Mouse (Mus musculus): ENCODE data around the gene Hoxc12.

Hoxc12 gene

GRCm38 (mm10) chr15:102980912-102981311, 44.4 kb downstream of the Hoxc12 start:
- no peak for DNase-seq (ENCODE audit: low spot score in 2 of 2)

GRCm38 (mm10) chr15:102981379-102982288, 45.1 kb downstream of the Hoxc12 start:
- DNase-seq (ENCODE audit: low spot score in 2 of 2): no peak

- DNase-seq (ENCODE audit: low spot score in 2 of 2): no peak
Measured at GRCm38 (mm10) chr15:102983716-102984115, 47.2 kb downstream of the Hoxc12 start.

- DNase-seq (ENCODE audit: low spot score in 2 of 2): no peak
Measured at GRCm38 (mm10) chr15:102984521-102984920, 48.0 kb downstream of the Hoxc12 start.

- no peak for DNase-seq (ENCODE audit: low spot score in 2 of 2)
Measured at GRCm38 (mm10) chr15:102984925-102985324, 48.4 kb downstream of the Hoxc12 start.

GRCm38 (mm10) chr15:102987124-102987833, 50.7 kb downstream of the Hoxc12 start:
- DNase-seq (ENCODE audit: low spot score in 2 of 2): peak; percentile 78 to 94

- no peak for DNase-seq (ENCODE audit: low spot score in 2 of 2)
Measured at GRCm38 (mm10) chr15:102988078-102988477, 51.5 kb downstream of the Hoxc12 start.
